Mouse (Mus musculus) erythroblast, embryonic 14.5 days (primary cell): ENCODE results near the gene Mmp21. TPM values are rescaled to one million over a fixed set of nuclear protein-coding genes. Genes with fewer than 3 reads are reported as not detected.
A peak's percentile ranks its signal among the peaks of the same experiment; 100 is the strongest.

Source experiments
- H3K27me3 ChIP-seq: 2 replicates; pipeline ENCODE4 v1.6.1; 2012; ENCODE audit warnings: inconsistent platforms; ENCODE audit not compliant: control insufficient read depth
- H3K36me3 ChIP-seq: 2 replicates; pipeline ENCODE4 v1.6.1; 2012; ENCODE audit warnings: mild to moderate bottlenecking, inconsistent platforms; ENCODE audit not compliant: control insufficient read depth
- H3K4me1 ChIP-seq: 2 replicates; pipeline ENCODE4 v1.6.1; 2012; ENCODE audit warnings: inconsistent platforms; ENCODE audit not compliant: control insufficient read depth
- H3K4me3 ChIP-seq: replicated peaks from 2 replicates; pipeline ENCODE3; 2012; ENCODE audit warnings: moderate library complexity, mild to moderate bottlenecking, inconsistent platforms
- H3K9me3 ChIP-seq: 2 replicates; pipeline ENCODE4 v1.6.1; 2012; ENCODE audit warnings: low read length, inconsistent platforms, mixed read lengths; ENCODE audit not compliant: control insufficient read depth
- GATA1 ChIP-seq: IDR thresholded peaks from 2 replicates; pipeline ENCODE4 v1.6.1; 2012; ENCODE audit warnings: low read length, inconsistent platforms, mixed read lengths
- TAL1 ChIP-seq: IDR thresholded peaks from 3 replicates; pipeline ENCODE4 v1.6.1; 2012; ENCODE audit warnings: low read length, inconsistent platforms, mixed read lengths
- polyA plus RNA-seq: library from polyadenylated mRNA; stranded (reverse); fragments of >175 nt; gene quantifications from 2 replicates; pipeline ENCODE4 v1.2.3, GENCODE M21; 2012

Mmp21 gene
- polyA plus RNA-seq, 1 experiment = 0.02 TPM

- peaks cover 30% of the 10 kb centered on the region for H3K36me3 ChIP-seq
- no peaks in the 10 kb centered on the region for H3K27me3 ChIP-seq
- H3K4me1 ChIP-seq = no peaks in the 10 kb centered on the region; the same call in none of the 2 replicates
- TF ChIP-seq TAL1 (no peak), GATA1 (no peak)
- no peaks in the 10 kb centered on the region for H3K9me3 ChIP-seq
- no peak overlapping the region for H3K4me3 ChIP-seq
These were observed 1.1 kb downstream of the Mmp21 start for GRCm38 (mm10) chr7:133678716-133679115.

GRCm38 (mm10) chr7:133676002-133676401 is 3.9 kb downstream of the Mmp21 start:
- H3K27me3 ChIP-seq = no peaks in the 10 kb centered on the region
- peaks cover 47% of the 10 kb centered on the region for H3K36me3 ChIP-seq
- H3K4me1 ChIP-seq = peaks cover 4% of the 10 kb centered on the region
- no peak for TF ChIP-seq GATA1
- no peak for TF ChIP-seq TAL1
- no peaks in the 10 kb centered on the region for H3K9me3 ChIP-seq
- no peak overlapping the region for H3K4me3 ChIP-seq

- no peaks in the 10 kb centered on the region for H3K9me3 ChIP-seq
- no peak overlapping the region for H3K4me3 ChIP-seq
- H3K27me3 ChIP-seq = no peaks in the 10 kb centered on the region
- H3K36me3 ChIP-seq = peaks cover 91% of the 10 kb centered on the region
- peaks cover 6% of the 10 kb centered on the region for H3K4me1 ChIP-seq
- TF ChIP-seq TAL1 (no peak), GATA1 (no peak)
These were observed 9.0 kb downstream of the Mmp21 start for GRCm38 (mm10) chr7:133670846-133671245.

GRCm38 (mm10) chr7:133669946-133670345 is 9.9 kb downstream of the Mmp21 start:
- TF ChIP-seq TAL1 = no peak
- no peak for TF ChIP-seq GATA1
- H3K9me3 ChIP-seq = no peaks in the 10 kb centered on the region
- peaks cover 6% of the 10 kb centered on the region for H3K4me1 ChIP-seq
- peaks cover 96% of the 10 kb centered on the region for H3K36me3 ChIP-seq
- H3K4me3 ChIP-seq = no peak overlapping the region
- H3K27me3 ChIP-seq = no peaks in the 10 kb centered on the region

- Histone ChIP-seq H3K27me3 (no peaks in the 10 kb centered on the region), H3K36me3 (peaks cover 96% of the 10 kb centered on the region)
- TF ChIP-seq GATA1 (no peak), TAL1 (no peak)
These were observed 10.8 kb downstream of the Mmp21 start for GRCm38 (mm10) chr7:133669071-133669470.

GRCm38 (mm10) chr7:133662467-133662866 is 17.4 kb downstream of the Mmp21 start:
- H3K36me3 ChIP-seq = peaks cover 100% of the 10 kb centered on the region
- no peak for TF ChIP-seq TAL1
- TF ChIP-seq GATA1 = no peak
- H3K4me1 ChIP-seq = no peaks in the 10 kb centered on the region

More at GRCm38 (mm10) chr7:133669071-133669470, 10.8 kb downstream of the Mmp21 start:
- peaks cover 6% of the 10 kb centered on the region for H3K4me1 ChIP-seq
- H3K9me3 ChIP-seq = no peaks in the 10 kb centered on the region
- no peak overlapping the region for H3K4me3 ChIP-seq

GRCm38 (mm10) chr7:133645716-133646115 is 34.1 kb downstream of the Mmp21 start:
- TF ChIP-seq GATA1 = no peak
- no peaks in the 10 kb centered on the region for H3K9me3 ChIP-seq
- peaks cover 100% of the 10 kb centered on the region for H3K36me3 ChIP-seq
- H3K4me1 ChIP-seq = no peaks in the 10 kb centered on the region
- no peaks in the 10 kb centered on the region for H3K27me3 ChIP-seq
- H3K4me3 ChIP-seq = no peak overlapping the region

More at GRCm38 (mm10) chr7:133662467-133662866, 17.4 kb downstream of the Mmp21 start:
- no peaks in the 10 kb centered on the region for H3K9me3 ChIP-seq
- no peaks in the 10 kb centered on the region for H3K27me3 ChIP-seq
- no peak overlapping the region for H3K4me3 ChIP-seq

GRCm38 (mm10) chr7:133638821-133639220 is 41.0 kb downstream of the Mmp21 start:
- TF ChIP-seq GATA1 (no peak), TAL1 (no peak)
- H3K27me3 ChIP-seq = no peaks in the 10 kb centered on the region
- H3K9me3 ChIP-seq = no peaks in the 10 kb centered on the region
- H3K4me1 ChIP-seq = peaks cover 21% of the 10 kb centered on the region
- H3K36me3 ChIP-seq = peaks cover 46% of the 10 kb centered on the region
- H3K4me3 ChIP-seq = peak overlapping the region; percentile 98

- Histone ChIP-seq H3K4me3 (peak overlapping the region; percentile 98), H3K4me1 (peaks cover 21% of the 10 kb centered on the region), H3K27me3 (no peaks in the 10 kb centered on the region), H3K36me3 (peaks cover 41% of the 10 kb centered on the region), H3K9me3 (no peaks in the 10 kb centered on the region)
- no peak for TF ChIP-seq GATA1
- TF ChIP-seq TAL1 = no peak
These were observed 41.6 kb downstream of the Mmp21 start for GRCm38 (mm10) chr7:133638306-133638705.
